Mouse (Mus musculus): ENCODE results near the gene Myo19. TPM values are rescaled to one million over a fixed set of nuclear protein-coding genes. Genes with fewer than 3 reads are reported as not detected.

Gene Myo19
- polyA plus RNA-seq (2012; rRNA removed) = 14.6 and 16.1 TPM in 2 replicates

DNA sequence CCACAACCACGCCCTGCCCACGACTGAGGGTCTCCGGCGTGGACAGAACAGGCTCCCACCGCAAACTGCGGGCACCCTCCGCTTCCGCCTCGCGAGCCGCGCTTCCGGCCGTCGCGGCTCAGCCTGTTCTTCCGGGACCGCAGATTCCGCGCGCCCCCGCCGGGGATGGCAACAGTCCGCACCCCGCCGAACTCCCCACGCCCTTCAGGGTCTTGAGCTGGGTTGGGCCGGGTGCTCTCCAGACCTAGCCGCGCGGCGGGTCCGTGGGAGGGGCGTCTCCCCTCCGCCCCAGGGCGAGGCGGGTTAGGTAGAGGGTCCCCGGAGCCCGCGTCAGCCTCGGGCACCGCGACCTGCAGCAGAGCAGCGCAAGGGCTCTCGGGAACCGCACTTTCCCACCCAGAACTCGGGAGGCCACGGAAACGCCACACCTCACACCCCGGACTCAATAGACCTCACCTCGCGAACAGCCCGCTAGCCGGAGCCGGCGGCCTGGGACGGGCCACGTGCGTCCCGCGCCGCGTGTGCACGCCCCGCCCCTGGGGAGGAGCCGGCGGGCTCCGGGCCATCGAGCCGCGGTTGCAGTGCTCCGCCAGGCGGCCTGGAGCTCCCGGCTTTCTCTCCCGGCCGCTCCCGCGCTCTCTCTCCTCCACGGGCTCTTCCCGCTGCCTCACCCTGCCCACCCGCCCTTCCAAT lies at the start of gene Myo19, which contains the start of gene Pigw:
Gene Myo19 (plus strand): TSS at position 377 of the 693 bp plus-strand sequence.
Gene Pigw (minus strand): TSS at position 514 of the 693 bp plus-strand sequence.
- H3K4me1 ChIP-seq (ENCODE audit: control insufficient read depth, insufficient read depth, low read length) = peaks cover 1% of the 10 kb centered on the region; the same call in 1 of the 2 replicates
- no peak for TF ChIP-seq CTCF (IDR thresholded peaks at IDR 0.05; ENCODE audit: extremely low read depth, insufficient read depth, low read length)
- TF ChIP-seq POLR2A (IDR thresholded peaks at IDR 0.05; ENCODE audit: extremely low read depth, insufficient read depth, low read length) = 0 out of 2 replicates have a peak, but pooled peaks have one; percentile 44
- H3K27ac ChIP-seq (ENCODE audit: insufficient read depth, low read length) = peak within 1 kb of the TSS; percentile 90
- peak within 1 kb of the TSS; percentile 99 for H3K4me3 ChIP-seq (ENCODE audit: insufficient read depth, low read length)

DNA sequence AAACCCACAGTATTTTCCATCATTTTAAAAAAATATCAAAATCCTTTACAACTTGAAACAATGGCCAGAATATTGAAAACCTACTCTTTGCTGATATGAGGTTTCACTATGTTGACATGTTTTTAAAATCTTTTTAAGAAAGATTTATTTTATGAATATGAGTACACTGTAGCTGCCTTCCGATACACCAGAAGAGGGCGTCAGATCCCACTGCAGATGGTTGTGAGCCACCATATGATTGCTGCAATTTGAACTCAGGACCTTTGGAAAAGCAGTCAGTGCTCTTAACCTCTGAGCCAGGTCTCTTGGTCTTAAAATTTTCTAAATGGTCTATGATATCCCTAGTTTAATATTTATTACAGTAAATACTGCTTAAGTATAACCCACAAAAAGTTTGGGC lies 40.6 kb upstream of the Myo19 start:
- Histone ChIP-seq H3K4me1 (ENCODE audit: control insufficient read depth, insufficient read depth, low read length) (no peaks in the 10 kb centered on the region), H3K27ac (ENCODE audit: insufficient read depth, low read length) (no peak overlapping the region), H3K4me3 (ENCODE audit: insufficient read depth, low read length) (no peak overlapping the region)
- TF ChIP-seq CTCF (IDR thresholded peaks at IDR 0.05; ENCODE audit: extremely low read depth, insufficient read depth, low read length) (no peak), POLR2A (IDR thresholded peaks at IDR 0.05; ENCODE audit: extremely low read depth, insufficient read depth, low read length) (no peak)

DNA sequence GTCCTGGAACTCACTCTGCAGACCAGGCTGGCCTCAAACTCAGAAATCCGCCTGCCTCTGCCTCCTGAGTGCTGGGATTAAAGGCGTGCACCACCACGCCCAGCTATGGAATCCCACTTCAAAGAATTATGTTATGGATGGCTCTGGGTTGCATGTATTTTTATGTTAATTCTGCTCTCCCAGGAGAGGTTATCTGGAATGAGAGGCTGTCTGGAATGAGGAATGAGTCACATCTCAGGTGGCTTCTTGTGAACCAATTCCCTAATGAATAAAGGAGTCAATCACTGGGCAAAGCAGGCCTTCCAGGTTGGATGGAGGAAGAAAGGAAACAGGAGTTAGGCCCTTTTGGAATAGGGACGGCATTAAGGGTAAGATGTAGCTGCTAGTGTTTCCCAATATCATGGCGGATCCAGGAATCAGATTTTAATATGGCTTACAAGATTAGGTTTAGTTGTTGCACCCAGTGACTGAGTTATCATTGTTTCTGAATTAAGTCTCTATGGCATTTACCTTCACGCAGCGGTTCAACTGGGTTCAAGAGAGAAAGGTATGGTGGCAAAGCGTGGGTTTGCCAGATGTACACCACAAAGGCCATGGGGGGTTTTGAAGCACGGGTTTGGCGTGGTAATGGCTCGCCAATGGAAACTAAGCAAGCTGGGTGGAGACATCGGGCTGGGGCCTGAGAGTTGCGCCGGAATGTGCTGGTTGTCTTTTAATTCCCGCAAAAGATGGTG lies 33.0 kb upstream of the Myo19 start:
- TF ChIP-seq POLR2A (IDR thresholded peaks at IDR 0.05; ENCODE audit: extremely low read depth, insufficient read depth, low read length) (no peak), CTCF (IDR thresholded peaks at IDR 0.05; ENCODE audit: extremely low read depth, insufficient read depth, low read length) (no peak)
- H3K4me1 ChIP-seq (ENCODE audit: control insufficient read depth, insufficient read depth, low read length) = no peaks in the 10 kb centered on the region
- H3K27ac ChIP-seq (ENCODE audit: insufficient read depth, low read length) = no peak overlapping the region
- no peak overlapping the region for H3K4me3 ChIP-seq (ENCODE audit: insufficient read depth, low read length)

GRCm38 (mm10) chr11:84847475-84848090 lies 32.4 kb upstream of the Myo19 start:
- no peaks in the 10 kb centered on the region for H3K4me1 ChIP-seq (ENCODE audit: control insufficient read depth, insufficient read depth, low read length)
- no peak overlapping the region for H3K4me3 ChIP-seq (ENCODE audit: insufficient read depth, low read length)
- TF ChIP-seq POLR2A (IDR thresholded peaks at IDR 0.05; ENCODE audit: extremely low read depth, insufficient read depth, low read length) (no peak), CTCF (IDR thresholded peaks at IDR 0.05; ENCODE audit: extremely low read depth, insufficient read depth, low read length) (no peak)
- H3K27ac ChIP-seq (ENCODE audit: insufficient read depth, low read length) = no peak overlapping the region

- no peaks in the 10 kb centered on the region for H3K4me1 ChIP-seq (ENCODE audit: control insufficient read depth, insufficient read depth, low read length)
- no peak overlapping the region for H3K27ac ChIP-seq (ENCODE audit: insufficient read depth, low read length)
- TF ChIP-seq POLR2A (IDR thresholded peaks at IDR 0.05; ENCODE audit: extremely low read depth, insufficient read depth, low read length) (no peak), CTCF (IDR thresholded peaks at IDR 0.05; ENCODE audit: extremely low read depth, insufficient read depth, low read length) (no peak)
- no peak overlapping the region for H3K4me3 ChIP-seq (ENCODE audit: insufficient read depth, low read length)
Measured at GRCm38 (mm10) chr11:84855285-84855684, 24.7 kb upstream of the Myo19 start.

GRCm38 (mm10) chr11:84865268-84865667 lies 14.7 kb upstream of the Myo19 start:
- Histone ChIP-seq H3K4me1 (ENCODE audit: control insufficient read depth, insufficient read depth, low read length) (peaks cover 4% of the 10 kb centered on the region), H3K27ac (ENCODE audit: insufficient read depth, low read length) (no peak overlapping the region), H3K4me3 (ENCODE audit: insufficient read depth, low read length) (no peak overlapping the region)
- TF ChIP-seq CTCF (IDR thresholded peaks at IDR 0.05; ENCODE audit: extremely low read depth, insufficient read depth, low read length) (no peak), POLR2A (IDR thresholded peaks at IDR 0.05; ENCODE audit: extremely low read depth, insufficient read depth, low read length) (no peak)

- Histone ChIP-seq H3K4me1 (ENCODE audit: control insufficient read depth, insufficient read depth, low read length) (peaks cover 4% of the 10 kb centered on the region), H3K27ac (ENCODE audit: insufficient read depth, low read length) (no peak overlapping the region), H3K4me3 (ENCODE audit: insufficient read depth, low read length) (no peak overlapping the region)
- no peak for TF ChIP-seq POLR2A (IDR thresholded peaks at IDR 0.05; ENCODE audit: extremely low read depth, insufficient read depth, low read length)
- TF ChIP-seq CTCF (IDR thresholded peaks at IDR 0.05; ENCODE audit: extremely low read depth, insufficient read depth, low read length) = no peak
Measured at GRCm38 (mm10) chr11:84867586-84867985, 12.4 kb upstream of the Myo19 start.

GRCm38 (mm10) chr11:84868786-84869259 lies 11.1 kb upstream of the Myo19 start:
- peaks cover 4% of the 10 kb centered on the region for H3K4me1 ChIP-seq (ENCODE audit: control insufficient read depth, insufficient read depth, low read length)
- H3K27ac ChIP-seq (ENCODE audit: insufficient read depth, low read length) = no peak overlapping the region
- H3K4me3 ChIP-seq (ENCODE audit: insufficient read depth, low read length) = peak overlapping the region; percentile 89; the same call in 1 of the 2 replicates
- TF ChIP-seq CTCF (IDR thresholded peaks at IDR 0.05; ENCODE audit: extremely low read depth, insufficient read depth, low read length) (no peak), POLR2A (IDR thresholded peaks at IDR 0.05; ENCODE audit: extremely low read depth, insufficient read depth, low read length) (no peak)

GRCm38 (mm10) chr11:84869537-84870232 lies 10.3 kb upstream of the Myo19 start:
- TF ChIP-seq CTCF (IDR thresholded peaks at IDR 0.05; ENCODE audit: extremely low read depth, insufficient read depth, low read length) (no peak), POLR2A (IDR thresholded peaks at IDR 0.05; ENCODE audit: extremely low read depth, insufficient read depth, low read length) (peak; percentile 49; the same call in 1 of the 2 replicates)
- Histone ChIP-seq H3K27ac (ENCODE audit: insufficient read depth, low read length) (peak overlapping the region; percentile 98), H3K4me1 (ENCODE audit: control insufficient read depth, insufficient read depth, low read length) (peaks cover 4% of the 10 kb centered on the region), H3K4me3 (ENCODE audit: insufficient read depth, low read length) (peak overlapping the region; percentile 89)
